Mouse (Mus musculus) hindbrain, embryonic 13.5 days (tissue): ENCODE measurements at regions not wholly inside any gene's neighbourhood (a gene's known extent, or its start where the extent isn't known, plus 50 kb on each side); places are given as distances from the start of the nearest gene placed in this dataset.

Experiments
- ATAC-seq: fragments of 200-750 bp; cut with Nextera tagmentation; 2 replicates; pipeline ENCODE4 v1.8.0; 2017; ENCODE audit warnings: moderate TSS enrichment; ENCODE audit not compliant: low FRiP score
- H3K27ac ChIP-seq: fragments of 300-500 bp; sonication (generic); 2 replicates; pipeline ENCODE4 v1.5.1; 2015; ENCODE audit warnings: inconsistent platforms, mild to moderate bottlenecking, moderate library complexity
- H3K27me3 ChIP-seq: fragments of 300-500 bp; sonication (generic); 2 replicates; pipeline ENCODE4 v1.6.1; 2015; ENCODE audit warnings: mild to moderate bottlenecking, inconsistent platforms
- H3K36me3 ChIP-seq: fragments of 300-500 bp; sonication (generic); 2 replicates; pipeline ENCODE4 v1.6.1; 2015; ENCODE audit warnings: mild to moderate bottlenecking, inconsistent platforms
- H3K4me1 ChIP-seq: fragments of 300-500 bp; sonication (generic); replicated peaks from 2 replicates; pipeline ENCODE4 v1.6.1; 2015; ENCODE audit warnings: inconsistent platforms
- H3K4me2 ChIP-seq: fragments of 300-500 bp; sonication (generic); 2 replicates; pipeline ENCODE4 v1.6.1; 2015; ENCODE audit warnings: inconsistent platforms, mild to moderate bottlenecking, moderate library complexity
- H3K4me3 ChIP-seq: fragments of 300-500 bp; sonication (generic); 2 replicates; pipeline ENCODE4 v1.5.1; 2015; ENCODE audit warnings: mild to moderate bottlenecking, inconsistent platforms
- H3K9ac ChIP-seq: fragments of 300-500 bp; sonication (generic); 2 replicates; pipeline ENCODE4 v1.6.1; 2015; ENCODE audit warnings: mild to moderate bottlenecking, inconsistent platforms
- H3K9me3 ChIP-seq: fragments of 300-500 bp; sonication (generic); 2 replicates; pipeline ENCODE4 v1.6.1; 2016; ENCODE audit warnings: inconsistent platforms
- WGBS: fragments of 180-500 bp; shearing (Covaris S2); methylation state at CpG from one replicate; pipeline ENCODE4 v1.1.7; 2015; 5-methylcytosine and 5-hydroxymethylcytosine counted together

DNA sequence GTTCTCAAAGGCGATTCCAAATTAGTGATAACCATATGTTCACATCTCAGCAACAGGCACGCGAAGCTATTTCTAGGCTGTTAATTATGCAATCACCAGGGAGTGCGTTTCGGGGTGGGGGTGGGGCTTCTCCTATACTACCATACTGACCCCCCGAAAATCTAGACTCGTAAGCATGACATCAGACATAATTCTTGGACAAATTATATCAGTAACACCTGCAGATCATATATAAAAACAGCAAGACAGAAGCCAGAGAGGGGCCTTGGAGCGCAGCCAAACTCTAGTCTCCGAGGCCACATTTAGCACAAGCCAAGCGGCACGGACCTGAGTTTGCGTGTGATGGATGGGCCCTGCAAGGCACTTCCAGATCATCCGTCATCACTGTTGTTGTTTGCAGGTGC lies 359.2 kb upstream of the Cd180 start:
- H3K27ac ChIP-seq: no peak overlapping the region
- WGBS: 34% methylated on average over 13 of the region's 13 CpGs
- peak overlapping the region; percentile 33 for H3K4me2 ChIP-seq
- H3K36me3 ChIP-seq: no peaks in the 10 kb centered on the region
- no peak overlapping the region for H3K4me3 ChIP-seq
- no peak overlapping the region; the same call in 1 of the 2 replicates for H3K9ac ChIP-seq
- H3K27me3 ChIP-seq: 0 out of 2 replicates have a peak, but pooled peaks cover 5% of the 10 kb centered on the region
- H3K9me3 ChIP-seq: peaks cover 4% of the 10 kb centered on the region; the same call in 1 of the 2 replicates
- H3K4me1 ChIP-seq: peaks cover 11% of the 10 kb centered on the region
- ATAC-seq: peak; percentile 88

DNA sequence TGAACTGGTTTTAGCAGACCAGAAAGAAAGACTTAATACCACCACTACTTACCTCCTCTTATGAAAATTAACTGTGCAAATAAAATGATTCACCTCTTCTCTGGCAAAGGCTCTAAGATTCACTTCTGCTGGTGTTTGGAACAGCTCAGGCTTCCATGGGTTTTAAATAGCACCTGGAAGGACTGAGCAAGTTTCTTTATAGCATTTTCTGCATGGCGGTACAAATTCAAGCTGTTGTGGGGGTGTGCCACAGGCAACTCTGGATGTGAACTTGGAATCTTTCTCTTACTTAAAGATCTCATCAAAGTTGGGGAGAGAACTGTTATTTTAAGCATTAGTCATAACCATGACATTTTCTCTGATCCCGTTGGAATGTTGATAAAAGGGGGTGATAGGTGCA lies 350.1 kb upstream of the Cd180 start:
- Histone ChIP-seq H3K9ac (no peak overlapping the region), H3K27ac (no peak overlapping the region), H3K4me3 (no peak overlapping the region), H3K9me3 (no peaks in the 10 kb centered on the region), H3K4me2 (no peak overlapping the region), H3K4me1 (no peaks in the 10 kb centered on the region), H3K27me3 (no peaks in the 10 kb centered on the region), H3K36me3 (no peaks in the 10 kb centered on the region)
- 91% methylated on average over 2 of the region's 2 CpGs for WGBS
- no peak for ATAC-seq

DNA sequence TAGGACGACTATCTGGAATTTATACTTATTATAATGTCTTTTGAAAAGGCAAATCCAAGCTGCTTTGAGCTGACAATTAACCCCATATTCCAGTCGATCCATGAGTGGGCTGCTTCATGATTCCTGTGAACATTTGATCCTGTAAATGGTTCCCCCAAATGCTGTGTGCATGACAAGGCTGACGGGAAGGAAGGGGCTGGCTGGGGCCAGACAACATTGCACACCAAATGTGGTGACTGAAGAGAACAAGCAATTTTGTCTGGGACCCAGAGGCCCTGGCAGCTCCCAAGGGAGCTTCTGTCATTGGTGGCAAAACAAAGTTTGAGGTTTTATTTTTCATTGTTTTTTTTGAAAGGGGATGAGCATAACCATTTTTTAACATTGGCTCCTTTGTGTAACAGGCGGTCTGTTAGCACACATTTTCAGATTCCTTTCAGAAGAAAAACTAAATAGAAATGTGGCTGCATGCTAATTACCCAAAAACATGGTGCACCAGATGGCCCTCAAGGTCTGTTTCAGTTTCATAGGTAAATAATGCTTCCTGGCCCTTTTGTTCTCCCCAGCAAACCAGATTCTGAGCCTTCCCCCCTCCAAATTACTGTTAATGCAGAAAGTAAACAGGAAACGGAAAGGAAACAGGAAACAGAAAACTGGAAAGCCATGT lies 348.6 kb upstream of the Cd180 start:
- Histone ChIP-seq H3K4me3 (no peak overlapping the region), H3K27ac (no peak overlapping the region), H3K9ac (no peak overlapping the region), H3K4me2 (no peak overlapping the region), H3K27me3 (no peaks in the 10 kb centered on the region), H3K4me1 (no peaks in the 10 kb centered on the region), H3K9me3 (no peaks in the 10 kb centered on the region), H3K36me3 (no peaks in the 10 kb centered on the region)
- no peak for ATAC-seq
- WGBS: 69% methylated on average over 5 of the region's 5 CpGs

- ATAC-seq: no peak
- H3K4me2 ChIP-seq: no peak overlapping the region
- H3K9ac ChIP-seq: no peak overlapping the region
- no peaks in the 10 kb centered on the region for H3K36me3 ChIP-seq
- H3K4me3 ChIP-seq: no peak overlapping the region
- no peaks in the 10 kb centered on the region for H3K4me1 ChIP-seq
- no peaks in the 10 kb centered on the region for H3K9me3 ChIP-seq
- 88% methylated on average over 1 of the region's 1 CpGs for WGBS
- H3K27me3 ChIP-seq: no peaks in the 10 kb centered on the region
- H3K27ac ChIP-seq: no peak overlapping the region
These were observed 343.9 kb upstream of the Cd180 start for GRCm38 (mm10) chr13:102349493-102349892.

DNA sequence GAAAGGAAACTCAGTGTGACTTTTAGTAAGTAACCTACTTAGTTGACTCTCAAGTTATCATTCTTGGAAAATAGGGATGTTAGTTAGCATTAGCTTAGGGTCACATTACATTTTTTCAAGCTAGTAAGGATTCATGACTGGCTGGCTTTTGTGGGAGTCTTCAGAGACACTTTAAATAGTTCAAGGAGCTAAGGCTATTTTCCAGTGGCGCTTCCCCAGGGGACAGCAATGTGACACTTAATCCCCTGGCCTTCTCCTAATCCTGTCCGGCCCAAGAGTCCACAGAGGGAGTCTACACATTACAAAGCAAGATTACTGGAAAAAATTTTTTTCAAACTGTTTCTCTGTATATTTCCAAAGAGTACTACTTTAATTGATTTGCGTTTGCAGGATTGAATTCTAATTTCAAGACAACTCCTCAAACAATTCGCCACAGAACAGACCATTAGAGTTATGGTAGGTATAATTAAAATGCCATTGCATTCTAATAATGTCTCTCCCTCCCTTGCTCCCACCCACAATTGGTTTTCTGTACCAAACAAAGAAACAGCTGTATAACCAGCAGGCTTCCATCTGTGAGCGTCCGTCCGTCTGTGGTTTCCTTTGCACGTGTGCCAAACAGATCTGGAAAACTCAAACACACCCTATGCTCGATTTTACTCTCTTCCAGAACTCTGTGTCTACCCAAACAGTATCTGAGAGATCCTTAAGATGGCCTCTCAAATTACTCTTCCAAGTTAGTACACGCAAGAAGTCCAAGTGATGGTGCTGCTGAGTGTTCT lies 341.1 kb upstream of the Cd180 start:
- H3K4me2 ChIP-seq: no peak overlapping the region
- no peaks in the 10 kb centered on the region for H3K27me3 ChIP-seq
- no peaks in the 10 kb centered on the region for H3K36me3 ChIP-seq
- H3K9ac ChIP-seq: no peak overlapping the region
- no peak for ATAC-seq
- H3K27ac ChIP-seq: no peak overlapping the region
- 73% methylated on average over 10 of the region's 10 CpGs for WGBS
- H3K4me3 ChIP-seq: no peak overlapping the region
- no peaks in the 10 kb centered on the region for H3K4me1 ChIP-seq
- H3K9me3 ChIP-seq: no peaks in the 10 kb centered on the region

GRCm38 (mm10) chr13:102355569-102355968 lies 337.8 kb upstream of the Cd180 start:
- H3K9ac ChIP-seq: no peak overlapping the region
- no peak overlapping the region for H3K4me3 ChIP-seq
- no peaks in the 10 kb centered on the region for H3K9me3 ChIP-seq
- no peaks in the 10 kb centered on the region for H3K27me3 ChIP-seq
- no peaks in the 10 kb centered on the region for H3K4me1 ChIP-seq
- H3K4me2 ChIP-seq: no peak overlapping the region
- 56% methylated on average over 1 of the region's 1 CpGs for WGBS
- ATAC-seq: no peak
- no peak overlapping the region for H3K27ac ChIP-seq
- H3K36me3 ChIP-seq: no peaks in the 10 kb centered on the region

DNA sequence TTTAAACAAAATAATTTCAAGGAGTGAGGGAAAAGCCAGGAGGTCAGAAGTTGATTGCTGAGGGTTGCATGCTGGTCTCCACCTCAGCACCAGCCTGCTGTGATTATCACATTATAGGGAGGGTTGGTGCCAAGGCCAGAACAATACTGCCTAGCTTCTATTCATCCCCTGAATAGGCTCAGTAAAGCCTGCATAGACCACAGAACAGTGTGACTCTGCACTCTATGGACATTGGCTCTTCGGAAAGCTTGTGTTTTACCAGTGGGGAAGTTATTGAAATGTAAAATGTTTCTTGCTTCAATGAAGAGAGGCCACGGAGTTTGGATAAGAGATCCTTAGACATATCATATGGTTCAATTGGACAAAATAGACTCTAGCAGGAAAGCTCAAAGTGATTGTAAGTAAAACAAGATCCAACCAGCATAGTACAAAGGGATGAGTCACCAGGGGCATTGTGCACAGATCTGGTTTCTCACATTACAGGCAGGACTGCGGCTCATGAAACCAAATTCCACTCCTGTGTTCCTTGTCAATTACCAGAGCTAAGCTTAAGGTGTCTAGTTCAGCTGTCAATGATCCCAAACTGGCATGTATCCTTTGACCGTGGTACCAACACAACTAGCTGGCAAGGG lies 320.8 kb upstream of the Cd180 start:
- ATAC-seq: peak; percentile 57
- Histone ChIP-seq H3K9ac (no peak overlapping the region), H3K36me3 (no peaks in the 10 kb centered on the region), H3K4me1 (no peaks in the 10 kb centered on the region), H3K4me2 (no peak overlapping the region), H3K9me3 (no peaks in the 10 kb centered on the region), H3K27ac (no peak overlapping the region), H3K4me3 (no peak overlapping the region), H3K27me3 (peaks cover 37% of the 10 kb centered on the region)
- 16% methylated on average over 4 of the region's 4 CpGs for WGBS

DNA sequence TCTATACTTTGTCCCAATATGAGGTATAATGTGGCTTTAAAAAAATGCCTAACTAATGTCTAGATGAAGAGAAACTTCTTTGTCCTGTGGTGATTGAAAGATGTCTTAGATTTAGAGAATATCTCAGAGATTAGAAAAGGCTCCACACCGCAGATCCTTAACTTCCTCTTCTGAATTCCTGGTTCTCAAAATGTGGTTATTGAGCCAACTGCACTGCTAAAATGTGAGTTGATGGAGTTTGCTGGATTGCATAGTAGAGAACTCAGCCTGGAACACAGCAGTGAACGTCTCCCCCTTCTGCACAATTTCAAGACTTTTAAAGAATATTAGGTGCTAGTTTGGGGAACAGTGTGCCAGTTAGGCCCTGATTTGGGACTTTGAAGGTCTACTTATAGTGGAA lies 312.7 kb upstream of the Cd180 start:
- 84% methylated on average over 2 of the region's 2 CpGs for WGBS
- no peak overlapping the region for H3K9ac ChIP-seq
- no peak overlapping the region for H3K27ac ChIP-seq
- no peak for ATAC-seq
- no peaks in the 10 kb centered on the region for H3K9me3 ChIP-seq
- H3K36me3 ChIP-seq: no peaks in the 10 kb centered on the region
- peaks cover 10% of the 10 kb centered on the region for H3K27me3 ChIP-seq
- no peak overlapping the region for H3K4me3 ChIP-seq
- no peak overlapping the region for H3K4me2 ChIP-seq
- H3K4me1 ChIP-seq: no peaks in the 10 kb centered on the region

- Histone ChIP-seq H3K27ac (no peak overlapping the region), H3K4me3 (no peak overlapping the region), H3K4me1 (peaks cover 10% of the 10 kb centered on the region), H3K27me3 (0 out of 2 replicates have a peak, but pooled peaks cover 9% of the 10 kb centered on the region), H3K9ac (no peak overlapping the region), H3K4me2 (no peak overlapping the region), H3K36me3 (no peaks in the 10 kb centered on the region), H3K9me3 (no peaks in the 10 kb centered on the region)
- ATAC-seq: no peak
- 93% methylated on average over 2 of the region's 2 CpGs for WGBS
These were observed 301.4 kb upstream of the Cd180 start for GRCm38 (mm10) chr13:102391911-102392310.

GRCm38 (mm10) chr13:102392868-102393661 lies 300.3 kb upstream of the Cd180 start:
- 9% methylated on average over 10 of the region's 10 CpGs for WGBS
- Histone ChIP-seq H3K9me3 (no peaks in the 10 kb centered on the region), H3K4me1 (peaks cover 10% of the 10 kb centered on the region), H3K9ac (no peak overlapping the region), H3K36me3 (no peaks in the 10 kb centered on the region), H3K27ac (no peak overlapping the region), H3K4me3 (no peak overlapping the region), H3K27me3 (0 out of 2 replicates have a peak, but pooled peaks cover 9% of the 10 kb centered on the region), H3K4me2 (no peak overlapping the region)
- ATAC-seq: no peak

DNA sequence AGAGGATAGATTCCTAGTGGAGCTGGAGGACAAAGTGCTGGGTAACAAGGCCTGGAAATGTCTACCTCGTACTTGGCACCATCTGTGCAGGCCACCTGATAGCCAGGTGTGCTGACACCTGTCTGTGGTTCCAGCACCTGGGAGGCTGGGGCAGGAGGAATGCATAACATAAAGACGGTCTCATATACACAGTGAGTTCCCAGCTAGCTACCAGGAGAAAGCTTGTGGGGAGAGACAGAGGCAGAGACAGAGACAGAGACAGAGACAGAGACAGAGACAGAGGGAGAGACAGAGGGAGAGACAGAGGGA lies 299.7 kb upstream of the Cd180 start:
- Histone ChIP-seq H3K9me3 (no peaks in the 10 kb centered on the region), H3K36me3 (no peaks in the 10 kb centered on the region), H3K4me1 (peaks cover 10% of the 10 kb centered on the region), H3K27ac (no peak overlapping the region), H3K4me3 (no peak overlapping the region), H3K27me3 (0 out of 2 replicates have a peak, but pooled peaks cover 9% of the 10 kb centered on the region), H3K9ac (no peak overlapping the region), H3K4me2 (no peak overlapping the region)
- 43% methylated on average over 2 of the region's 2 CpGs for WGBS
- ATAC-seq: no peak

DNA sequence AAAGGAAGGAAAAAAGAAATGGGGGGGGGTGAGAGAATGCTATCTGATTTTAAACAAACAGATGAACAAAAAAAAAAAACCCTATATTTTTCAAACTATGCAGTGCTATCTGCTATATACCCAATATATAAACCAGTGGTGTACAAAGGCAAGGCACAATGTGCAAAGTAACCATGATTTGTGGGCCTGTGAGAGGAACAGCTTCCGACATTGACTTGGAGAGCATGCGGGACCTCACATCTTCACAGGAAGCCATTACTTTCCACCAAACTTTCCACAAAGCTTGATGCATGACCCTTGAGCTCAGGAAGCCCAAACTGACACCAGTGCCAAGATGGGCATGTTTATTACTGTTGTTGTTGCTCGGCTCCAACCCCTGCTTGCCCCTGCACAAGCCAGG lies 299.3 kb upstream of the Cd180 start:
- H3K9ac ChIP-seq: no peak overlapping the region
- H3K27ac ChIP-seq: no peak overlapping the region
- H3K4me3 ChIP-seq: no peak overlapping the region
- no peak overlapping the region for H3K4me2 ChIP-seq
- WGBS: 70% methylated on average over 3 of the region's 3 CpGs
- ATAC-seq: no peak
- peaks cover 10% of the 10 kb centered on the region for H3K4me1 ChIP-seq
- H3K9me3 ChIP-seq: no peaks in the 10 kb centered on the region
- 0 out of 2 replicates have a peak, but pooled peaks cover 9% of the 10 kb centered on the region for H3K27me3 ChIP-seq
- H3K36me3 ChIP-seq: no peaks in the 10 kb centered on the region
